Mouse (Mus musculus) ES-Bruce4 (cell line): ENCODE data around the gene Krtap3-1. TPM values are rescaled to one million over a fixed set of nuclear protein-coding genes. Genes with fewer than 3 reads are reported as not detected.

Experiments used
- H3K27ac ChIP-seq: 2 replicates; pipeline ENCODE4 v1.5.1; 2012; ENCODE audit warnings: low read length, inconsistent platforms; ENCODE audit not compliant: insufficient read depth
- H3K27me3 ChIP-seq: 2 replicates; pipeline ENCODE4 v1.6.1; 2012; ENCODE audit warnings: mild to moderate bottlenecking, low read length, inconsistent platforms; ENCODE audit not compliant: control insufficient read depth, poor library complexity, insufficient read depth, severe bottlenecking
- H3K36me3 ChIP-seq: 2 replicates; pipeline ENCODE4 v1.6.1; 2012; ENCODE audit warnings: inconsistent platforms, mild to moderate bottlenecking, low read length, moderate library complexity; ENCODE audit not compliant: control insufficient read depth, poor library complexity, insufficient read depth, severe bottlenecking
- H3K4me1 ChIP-seq: one replicate; pipeline ENCODE4 v1.8.1; 2011; ENCODE audit warnings: low read length; ENCODE audit not compliant: control insufficient read depth, insufficient read depth
- H3K4me3 ChIP-seq: 2 replicates; pipeline ENCODE4 v1.5.1; 2011; ENCODE audit warnings: low read depth, mild to moderate bottlenecking, low read length
- H3K9ac ChIP-seq: 2 replicates; pipeline ENCODE4 v1.6.1; 2012; ENCODE audit warnings: low read depth, mild to moderate bottlenecking, inconsistent platforms; ENCODE audit not compliant: poor library complexity, severe bottlenecking
- H3K9me3 ChIP-seq: replicated peaks from 2 replicates; pipeline ENCODE4 v1.6.1; 2012; ENCODE audit warnings: mild to moderate bottlenecking, low read length, inconsistent platforms; ENCODE audit not compliant: control insufficient read depth, poor library complexity, insufficient read depth, severe bottlenecking
- CTCF ChIP-seq: IDR thresholded peaks from one replicate; pipeline ENCODE4 v1.8.1; 2011; ENCODE audit warnings: low read depth, low read length
- EP300 ChIP-seq: IDR thresholded peaks from 2 replicates; pipeline ENCODE4 v1.6.1; 2011; ENCODE audit warnings: low read depth, low read length; ENCODE audit not compliant: insufficient read depth
- POLR2A ChIP-seq: IDR thresholded peaks from one replicate; pipeline ENCODE4 v1.8.1; 2011; ENCODE audit warnings: low read length; ENCODE audit not compliant: insufficient read depth
- polyA plus RNA-seq: library from polyadenylated mRNA; stranded (reverse); fragments of >200 nt; gene quantifications from 2 replicates; pipeline ENCODE4 v1.2.4, GENCODE M21; 2011; ENCODE audit warnings: low read depth; ENCODE audit not compliant: missing spikeins, insufficient read depth, insufficient read length

Gene Krtap3-1
- polyA plus RNA-seq, 1 experiment = not detected

DNA sequence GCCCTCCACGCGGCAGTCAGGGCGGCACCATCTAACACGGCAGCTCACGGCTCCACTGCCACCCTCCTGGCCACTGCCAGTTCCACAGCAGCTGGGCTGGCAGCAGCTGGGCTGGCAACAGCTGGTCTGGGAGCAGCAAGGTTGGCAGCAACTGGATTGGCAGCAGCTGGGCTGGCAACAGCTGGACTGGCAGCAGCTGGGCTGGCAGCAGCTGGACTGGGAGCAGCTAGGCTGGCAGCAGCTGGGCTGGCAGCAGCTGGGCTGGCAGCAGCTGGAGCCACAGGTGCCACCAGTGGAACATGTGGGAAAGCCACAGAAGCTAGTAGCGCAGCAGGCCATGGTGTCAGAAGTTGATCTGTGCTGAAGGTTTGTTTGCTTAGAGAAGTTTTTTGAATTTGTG, 24.6 kb upstream of the Krtap3-1 start, which contains the start of gene Krtap1-3:
Krtap1-3 (minus strand) TSS at position 359 of the 400 bp plus-strand sequence.
- no peak within 1 kb of the TSS for H3K9ac ChIP-seq
- H3K27me3 ChIP-seq = no peaks in the 10 kb centered on the region
- no peak within 1 kb of the TSS for H3K4me3 ChIP-seq
- no peaks in the 10 kb centered on the region for H3K9me3 ChIP-seq
- no peaks in the 10 kb centered on the region for H3K4me1 ChIP-seq
- TF ChIP-seq CTCF (no peak), EP300 (no peak), POLR2A (no peak)
- H3K36me3 ChIP-seq = no peaks in the 10 kb centered on the region
- H3K27ac ChIP-seq = no peak within 1 kb of the TSS

DNA sequence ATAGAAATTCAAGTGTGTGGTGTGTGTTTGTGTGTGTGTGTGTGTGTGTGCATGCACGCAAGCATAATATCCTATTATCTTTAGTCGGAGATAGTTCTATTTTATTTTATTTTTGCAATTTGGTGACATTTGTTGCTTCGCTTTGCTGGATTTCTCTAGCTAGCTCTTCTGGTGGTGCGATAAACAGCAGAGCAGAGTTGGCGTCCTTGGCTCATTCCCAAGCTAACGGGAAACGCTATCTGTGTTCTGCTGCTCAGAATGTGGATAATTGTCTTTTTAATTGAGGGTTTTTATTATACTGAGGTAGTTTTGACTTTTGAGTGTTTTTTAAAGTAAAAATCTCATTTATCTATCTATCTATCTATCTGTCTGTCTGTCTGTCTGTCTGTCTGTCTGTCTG, 18.7 kb upstream of the Krtap3-1 start:
- Histone ChIP-seq H3K9ac (no peak overlapping the region), H3K4me1 (no peaks in the 10 kb centered on the region), H3K27me3 (no peaks in the 10 kb centered on the region), H3K27ac (no peak overlapping the region), H3K4me3 (no peak overlapping the region), H3K9me3 (no peaks in the 10 kb centered on the region), H3K36me3 (no peaks in the 10 kb centered on the region)
- TF ChIP-seq POLR2A = no peak
- no peak for TF ChIP-seq EP300
- no peak for TF ChIP-seq CTCF

DNA sequence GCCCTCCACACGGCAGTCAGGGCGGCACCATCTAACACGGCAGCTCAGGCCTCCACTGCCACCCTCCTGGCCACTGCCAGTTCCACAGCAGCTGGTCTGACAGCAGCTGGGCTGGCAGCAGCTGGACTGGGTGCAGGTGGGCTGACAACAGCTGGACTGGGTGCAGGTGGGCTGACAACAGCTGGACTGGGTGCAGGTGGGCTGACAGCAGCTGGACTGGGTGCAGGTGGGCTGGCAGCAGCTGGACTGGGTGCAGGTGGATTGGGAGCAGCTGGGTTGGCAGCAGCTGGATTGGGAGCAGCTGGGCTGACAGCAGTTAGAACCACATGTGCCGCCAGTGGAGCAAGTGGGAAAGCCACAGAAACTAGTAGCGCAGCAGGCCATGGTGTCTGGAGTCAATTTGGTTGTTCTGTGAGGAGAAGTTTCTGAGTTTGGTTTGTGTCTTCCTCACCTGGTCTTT, 16.8 kb upstream of the Krtap3-1 start, which contains the start of gene Krtap1-4:
Krtap1-4 (minus strand) TSS at position 410 of the 460 bp plus-strand sequence.
- no peak within 1 kb of the TSS for H3K9ac ChIP-seq
- H3K36me3 ChIP-seq = no peaks in the 10 kb centered on the region
- H3K4me3 ChIP-seq = no peak within 1 kb of the TSS
- no peak within 1 kb of the TSS for H3K27ac ChIP-seq
- H3K9me3 ChIP-seq = no peaks in the 10 kb centered on the region
- H3K27me3 ChIP-seq = no peaks in the 10 kb centered on the region
- H3K4me1 ChIP-seq = no peaks in the 10 kb centered on the region
- TF ChIP-seq POLR2A (no peak), CTCF (no peak), EP300 (no peak)

DNA sequence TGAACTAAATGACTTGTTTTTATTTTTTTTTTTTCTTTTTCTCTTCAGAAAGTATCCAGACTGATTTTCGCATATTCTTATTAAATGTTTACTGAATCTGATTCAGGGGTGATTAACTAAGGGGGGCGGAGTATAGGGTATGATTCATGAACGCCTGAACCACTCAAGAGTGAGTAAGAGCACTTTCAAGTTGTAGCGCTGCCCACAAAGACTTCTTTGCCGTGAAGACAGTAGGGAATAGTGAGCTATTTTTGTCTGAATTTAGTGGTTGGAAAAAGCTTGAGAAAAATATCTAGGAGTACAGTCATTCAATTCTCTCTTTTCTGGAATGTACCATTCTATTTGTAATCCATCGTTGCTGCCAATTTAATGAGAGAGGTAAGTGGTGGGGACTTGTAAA, 15.1 kb upstream of the Krtap3-1 start:
- no peaks in the 10 kb centered on the region for H3K27me3 ChIP-seq
- H3K4me1 ChIP-seq = no peaks in the 10 kb centered on the region
- TF ChIP-seq POLR2A (no peak), CTCF (no peak), EP300 (no peak)
- no peak overlapping the region for H3K27ac ChIP-seq
- no peak overlapping the region for H3K9ac ChIP-seq
- no peaks in the 10 kb centered on the region for H3K36me3 ChIP-seq
- no peaks in the 10 kb centered on the region for H3K9me3 ChIP-seq
- no peak overlapping the region for H3K4me3 ChIP-seq

DNA sequence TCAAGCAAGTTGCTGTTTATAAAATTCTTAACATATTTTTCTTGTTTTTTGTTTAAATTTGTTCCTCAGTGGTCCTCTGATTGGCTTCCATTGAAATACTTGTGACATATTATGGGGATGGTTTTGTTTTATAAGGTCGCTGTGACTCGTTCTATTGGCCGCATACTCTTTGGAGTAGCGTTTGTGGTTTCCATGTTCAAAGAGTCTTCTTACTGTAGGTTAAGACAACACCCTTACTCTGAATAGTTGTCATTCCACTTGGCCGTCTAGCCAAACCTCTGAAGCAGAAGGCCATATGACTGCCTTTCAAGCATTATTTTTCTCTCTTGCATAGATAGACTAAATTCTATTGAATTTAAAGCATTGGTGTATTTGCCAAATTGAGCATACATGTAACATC, 14.6 kb upstream of the Krtap3-1 start:
- Histone ChIP-seq H3K27ac (no peak overlapping the region), H3K4me1 (no peaks in the 10 kb centered on the region), H3K9me3 (no peaks in the 10 kb centered on the region), H3K36me3 (no peaks in the 10 kb centered on the region), H3K4me3 (no peak overlapping the region), H3K9ac (no peak overlapping the region), H3K27me3 (no peaks in the 10 kb centered on the region)
- no peak for TF ChIP-seq POLR2A
- TF ChIP-seq CTCF = no peak
- TF ChIP-seq EP300 = no peak

DNA sequence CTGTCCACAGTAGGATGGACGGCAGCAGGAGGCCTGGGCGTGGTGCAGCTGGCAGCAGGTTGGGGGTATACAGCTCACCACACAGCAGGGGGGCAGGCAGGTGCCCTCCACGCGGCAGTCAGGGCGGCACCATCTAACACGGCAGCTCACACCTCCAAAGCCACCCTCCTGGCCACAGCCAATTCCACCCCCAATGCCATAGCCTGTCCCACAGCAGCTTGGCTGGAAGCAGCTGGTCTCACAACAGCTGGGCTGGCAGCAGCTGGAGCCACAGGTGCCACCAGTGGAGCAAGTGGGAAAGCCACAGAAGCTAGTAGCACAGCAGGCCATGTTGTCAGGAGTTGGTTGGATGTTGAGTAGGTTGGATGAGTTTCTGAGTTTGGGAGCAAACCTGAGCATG, 14.2 kb upstream of the Krtap3-1 start, which contains the start of gene Krtap1-5:
Krtap1-5 (minus strand) TSS at position 381 of the 400 bp plus-strand sequence.
- no peak within 1 kb of the TSS for H3K4me3 ChIP-seq
- H3K36me3 ChIP-seq = no peaks in the 10 kb centered on the region
- TF ChIP-seq CTCF (no peak), EP300 (no peak), POLR2A (no peak)
- H3K27me3 ChIP-seq = no peaks in the 10 kb centered on the region
- H3K27ac ChIP-seq = no peak within 1 kb of the TSS
- H3K4me1 ChIP-seq = no peaks in the 10 kb centered on the region
- H3K9ac ChIP-seq = no peak within 1 kb of the TSS
- no peaks in the 10 kb centered on the region for H3K9me3 ChIP-seq
